Mouse (Mus musculus): ENCODE results near the gene Tom1.

DNA sequence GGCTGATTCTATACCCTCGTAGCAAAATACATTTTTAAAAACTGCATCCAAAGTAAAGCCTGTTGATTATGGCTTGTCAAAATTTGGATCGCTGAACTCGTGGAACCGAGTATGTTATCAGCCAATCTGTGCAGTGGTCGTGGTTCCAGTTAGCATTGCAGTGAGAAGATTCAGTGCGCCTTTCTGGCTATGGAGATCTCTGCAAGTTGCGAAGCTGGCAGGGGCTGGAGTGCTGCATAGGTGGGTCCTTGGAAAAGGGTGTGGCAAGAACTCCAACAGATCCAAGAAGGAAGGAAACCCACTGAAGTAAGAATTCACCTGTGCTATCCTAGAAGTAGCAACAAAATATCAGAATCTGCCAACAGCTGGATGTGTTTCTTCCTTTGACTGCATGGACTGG lies 39.0 kb upstream of the Tom1 start:
- TF ChIP-seq POLR2A (IDR thresholded peaks at IDR 0.05; ENCODE audit: borderline replicate concordance, extremely low read depth, insufficient read depth, insufficient read length, poor library complexity, severe bottlenecking) (no peak), CTCF (IDR thresholded peaks at IDR 0.05; ENCODE audit: borderline replicate concordance, extremely low read depth, insufficient read depth, insufficient read length) (no peak)
